Mouse (Mus musculus) bone marrow, adult 2 months (tissue): ENCODE measurements around the gene Erc1.

Experiments used
- CTCF ChIP-seq: fragments of 200-500 bp; IDR thresholded peaks from 2 replicates; pipeline ENCODE4 v1.5.1; 2011; ENCODE audit warnings: low read length, control low read depth; ENCODE audit not compliant: control insufficient read depth, insufficient read depth
- POLR2A ChIP-seq: fragments of 200-500 bp; IDR thresholded peaks from 2 replicates; pipeline ENCODE4 v1.6.1; 2011; ENCODE audit warnings: low read depth, mild to moderate bottlenecking, control low read depth, low read length, borderline replicate concordance; ENCODE audit not compliant: control insufficient read depth

DNA sequence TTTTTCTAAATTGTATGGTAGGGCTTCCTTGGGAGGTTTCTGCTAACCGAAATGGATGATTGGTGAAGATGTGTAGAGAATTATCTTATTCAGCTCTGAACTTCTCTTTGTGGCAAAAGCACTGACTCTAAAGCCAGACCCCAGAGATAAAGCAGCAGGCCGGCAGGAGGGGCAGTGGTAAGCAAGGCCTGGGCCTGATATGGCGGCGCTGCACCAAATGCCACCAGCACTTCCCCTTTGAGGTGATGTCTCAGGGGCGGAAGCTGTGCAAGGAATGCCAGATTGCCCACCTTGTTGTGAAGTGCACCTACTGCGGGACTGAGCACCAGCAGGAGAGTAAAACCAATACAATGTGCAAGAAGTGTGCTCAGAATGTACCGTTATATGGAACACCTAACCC is 44.7 kb upstream of the Erc1 start:
- TF ChIP-seq CTCF (no peak), POLR2A (no peak)
